Mouse (Mus musculus) small intestine, adult 2 months (tissue): ENCODE results near the gene Map4k4. TPM values are rescaled to one million over a fixed set of nuclear protein-coding genes. Genes with fewer than 3 reads are reported as not detected.

Experiments used
- H3K27ac ChIP-seq: fragments of 200-500 bp; 2 replicates; pipeline ENCODE4 v1.5.1; 2012; ENCODE audit warnings: low read depth, low read length, control low read depth, inconsistent platforms; ENCODE audit not compliant: insufficient read depth
- H3K27me3 ChIP-seq: fragments of 200-500 bp; 2 replicates; pipeline ENCODE4 v1.6.1; 2012; ENCODE audit warnings: mild to moderate bottlenecking, moderate library complexity, low read length, inconsistent platforms; ENCODE audit not compliant: control insufficient read depth, insufficient read depth
- H3K36me3 ChIP-seq: fragments of 200-500 bp; 2 replicates; pipeline ENCODE4 v1.6.1; 2012; ENCODE audit warnings: mild to moderate bottlenecking, low read length, control low read depth, inconsistent platforms; ENCODE audit not compliant: control insufficient read depth, insufficient read depth
- H3K4me1 ChIP-seq: fragments of 200-500 bp; 2 replicates; pipeline ENCODE4 v1.6.1; 2012; ENCODE audit warnings: low read length, inconsistent platforms, mixed read lengths; ENCODE audit not compliant: control insufficient read depth, insufficient read depth, insufficient read length
- H3K4me3 ChIP-seq: fragments of 200-500 bp; 2 replicates; pipeline ENCODE4 v1.5.1; 2012; ENCODE audit warnings: low read depth, mild to moderate bottlenecking, control low read depth, inconsistent platforms, low read length, moderate library complexity
- CTCF ChIP-seq: fragments of 200-500 bp; IDR thresholded peaks from 2 replicates; pipeline ENCODE4 v1.5.1; 2012; ENCODE audit warnings: low read depth, mild to moderate bottlenecking, control low read depth, inconsistent platforms, low read length, moderate library complexity, mixed read lengths; ENCODE audit not compliant: insufficient replicate concordance, insufficient read length; ENCODE audit errors: extremely low read depth
- POLR2A ChIP-seq: fragments of 200-500 bp; IDR thresholded peaks from 2 replicates; pipeline ENCODE4 v1.6.1; 2012; ENCODE audit warnings: low read depth, mild to moderate bottlenecking, control low read depth, inconsistent platforms, low read length, moderate library complexity
- whole genome bisulfite sequencing: fragments of 180-500 bp; shearing (Covaris S2); methylation state at CpG from one replicate; pipeline ENCODE4 v1.1.7; 2018; 5-methylcytosine and 5-hydroxymethylcytosine counted together
- polyA plus RNA-seq: library from polyadenylated mRNA; depleted of rRNA; stranded (reverse); fragments of >200 nt; gene quantifications from 2 replicates; pipeline ENCODE4 v1.2.3, GENCODE M21; 2012

Gene Map4k4
- polyA plus RNA-seq, 1 experiment: 41.0 TPM

- peaks cover 5% of the 10 kb centered on the region for H3K4me1 ChIP-seq
- no peak for TF ChIP-seq CTCF
- TF ChIP-seq POLR2A: no peak
- H3K27me3 ChIP-seq: no peaks in the 10 kb centered on the region
- H3K27ac ChIP-seq: no peak overlapping the region
- whole genome bisulfite sequencing: 9% methylated on average over 6 of the region's 6 CpGs
- H3K36me3 ChIP-seq: no peaks in the 10 kb centered on the region
- no peak overlapping the region for H3K4me3 ChIP-seq
Observed at GRCm38 (mm10) chr1:39867966-39868593, 32.6 kb upstream of the Map4k4 start.

- Histone ChIP-seq H3K4me3 (no peak overlapping the region), H3K27ac (no peak overlapping the region), H3K27me3 (no peaks in the 10 kb centered on the region), H3K36me3 (no peaks in the 10 kb centered on the region), H3K4me1 (peaks cover 5% of the 10 kb centered on the region)
- TF ChIP-seq POLR2A (no peak), CTCF (no peak)
- 40% methylated on average over 10 of the region's 10 CpGs for WGBS
Observed at GRCm38 (mm10) chr1:39868825-39869571, 31.7 kb upstream of the Map4k4 start.

GRCm38 (mm10) chr1:39869721-39870201, 31.0 kb upstream of the Map4k4 start:
- Histone ChIP-seq H3K4me3 (no peak overlapping the region), H3K27me3 (no peaks in the 10 kb centered on the region), H3K36me3 (no peaks in the 10 kb centered on the region), H3K4me1 (peaks cover 5% of the 10 kb centered on the region), H3K27ac (no peak overlapping the region)
- WGBS: 88% methylated on average over 12 of the region's 12 CpGs
- TF ChIP-seq POLR2A (no peak), CTCF (no peak)

GRCm38 (mm10) chr1:39877981-39878380, 22.7 kb upstream of the Map4k4 start:
- TF ChIP-seq CTCF: no peak
- TF ChIP-seq POLR2A: no peak
- WGBS: 73% methylated on average over 3 of the region's 3 CpGs
- H3K27me3 ChIP-seq: no peaks in the 10 kb centered on the region
- no peaks in the 10 kb centered on the region for H3K4me1 ChIP-seq
- H3K4me3 ChIP-seq: no peak overlapping the region
- H3K27ac ChIP-seq: no peak overlapping the region
- no peaks in the 10 kb centered on the region for H3K36me3 ChIP-seq

- no peak overlapping the region for H3K27ac ChIP-seq
- no peaks in the 10 kb centered on the region for H3K27me3 ChIP-seq
- H3K36me3 ChIP-seq: no peaks in the 10 kb centered on the region
- no peak for TF ChIP-seq CTCF
- no peak for TF ChIP-seq POLR2A
- 91% methylated on average over 4 of the region's 4 CpGs for WGBS
- no peaks in the 10 kb centered on the region for H3K4me1 ChIP-seq
- H3K4me3 ChIP-seq: no peak overlapping the region
Observed at GRCm38 (mm10) chr1:39882505-39882904, 18.2 kb upstream of the Map4k4 start.

- no peaks in the 10 kb centered on the region for H3K27me3 ChIP-seq
- H3K4me1 ChIP-seq: peaks cover 3% of the 10 kb centered on the region; the same call in 1 of the 2 replicates
- no peak for TF ChIP-seq POLR2A
- no peak for TF ChIP-seq CTCF
- no peak overlapping the region for H3K4me3 ChIP-seq
- H3K27ac ChIP-seq: no peak overlapping the region
- no peaks in the 10 kb centered on the region for H3K36me3 ChIP-seq
- WGBS: 73% methylated on average over 16 of the region's 16 CpGs
Observed at GRCm38 (mm10) chr1:39884803-39885515, 15.8 kb upstream of the Map4k4 start.

GRCm38 (mm10) chr1:39887997-39888396, 12.7 kb upstream of the Map4k4 start:
- H3K4me3 ChIP-seq: no peak overlapping the region
- H3K27me3 ChIP-seq: no peaks in the 10 kb centered on the region
- TF ChIP-seq CTCF (no peak), POLR2A (no peak)
- H3K4me1 ChIP-seq: peaks cover 3% of the 10 kb centered on the region; the same call in 1 of the 2 replicates
- 39% methylated on average over 1 of the region's 1 CpGs for WGBS
- no peaks in the 10 kb centered on the region for H3K36me3 ChIP-seq
- no peak overlapping the region for H3K27ac ChIP-seq
